Mouse (Mus musculus) mouse embryonic stem cell (cell line): ENCODE data around the gene Tjp1.

Source experiments
- in situ Hi-C, 2 experiments: fragments of 300-500 bp; cut with MboI; formaldehyde crosslinking; loops; 1 replicate in 1 of 2; 3 replicates in 1 of 2; pipeline ENCODE4 v1.14.3; 2019 to 2020; ENCODE audit warnings: low sequenced_read_pairs in 2 of 2, low pct_unique_long_range_greater_than_20kb in 1 of 2, mixed read lengths in 1 of 2; ENCODE audit not compliant: unreplicated experiment in 1 of 2

The Tjp1 gene

DNA sequence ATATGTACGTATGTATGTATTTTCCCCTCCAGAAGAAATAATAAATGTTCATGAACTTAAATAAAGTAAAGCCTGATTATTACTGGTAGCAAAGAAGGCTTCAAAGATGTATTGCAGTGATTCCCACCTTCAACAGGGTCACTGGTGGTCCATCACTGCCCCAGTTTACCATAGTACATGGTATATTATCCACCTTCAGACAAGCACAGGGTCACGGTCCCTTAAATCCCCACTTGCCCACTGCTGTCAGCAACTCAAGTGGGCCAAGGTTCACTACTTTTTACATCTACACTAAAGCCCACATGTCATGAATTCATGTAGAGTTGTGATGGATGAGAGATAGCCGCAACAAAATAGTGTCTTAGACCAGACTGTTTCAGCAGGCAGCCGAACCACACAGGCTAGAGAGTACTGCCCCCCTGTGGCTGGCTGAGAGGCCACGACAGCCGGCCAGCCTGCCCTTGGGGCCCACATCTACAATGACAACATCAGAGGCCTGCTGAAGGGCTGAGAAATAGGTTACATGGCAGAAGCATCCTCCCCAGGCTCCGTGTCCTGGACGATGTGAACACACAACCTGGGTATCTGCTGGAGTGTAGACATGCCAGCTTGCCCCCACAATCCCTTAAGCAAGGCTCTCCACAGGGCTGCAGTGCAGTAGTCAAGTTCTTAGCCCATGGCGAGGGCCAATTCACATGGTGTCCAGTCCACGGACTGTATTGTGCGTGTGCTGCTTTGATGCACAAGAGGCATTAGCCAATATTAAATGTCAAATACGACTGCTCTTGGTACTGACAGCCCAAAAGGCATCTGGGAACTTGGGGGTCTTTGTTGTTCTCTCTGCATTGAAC is 29.6 kb downstream of the Tjp1 start:
- in situ Hi-C loops = no loop called here

- in situ Hi-C loops = no loop called here
Measured at GRCm38 (mm10) chr7:65490526-65490925, 37.1 kb downstream of the Tjp1 start.

- in situ Hi-C loops = no loop called here
Measured at GRCm38 (mm10) chr7:65489742-65490141, 37.8 kb downstream of the Tjp1 start.

DNA sequence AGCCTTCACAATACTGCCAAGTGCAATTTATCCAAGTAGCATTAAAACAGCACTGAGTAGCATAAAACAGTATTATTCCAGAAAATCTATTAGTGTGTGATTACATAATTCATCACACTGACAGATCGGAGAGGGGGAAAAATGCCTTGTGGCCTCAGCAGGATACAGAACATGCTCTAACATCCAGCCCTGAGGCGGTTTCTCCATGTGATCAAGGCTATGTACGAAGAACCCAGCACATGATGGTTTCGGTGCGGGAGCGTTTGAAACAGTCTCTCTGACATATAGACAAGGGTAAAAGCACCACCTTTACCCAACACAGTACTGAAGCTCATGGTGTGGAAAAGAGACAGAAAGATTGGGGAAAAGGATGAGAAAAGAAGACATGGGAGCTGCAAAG is 38.4 kb downstream of the Tjp1 start:
- in situ Hi-C loops = no loop called here

DNA sequence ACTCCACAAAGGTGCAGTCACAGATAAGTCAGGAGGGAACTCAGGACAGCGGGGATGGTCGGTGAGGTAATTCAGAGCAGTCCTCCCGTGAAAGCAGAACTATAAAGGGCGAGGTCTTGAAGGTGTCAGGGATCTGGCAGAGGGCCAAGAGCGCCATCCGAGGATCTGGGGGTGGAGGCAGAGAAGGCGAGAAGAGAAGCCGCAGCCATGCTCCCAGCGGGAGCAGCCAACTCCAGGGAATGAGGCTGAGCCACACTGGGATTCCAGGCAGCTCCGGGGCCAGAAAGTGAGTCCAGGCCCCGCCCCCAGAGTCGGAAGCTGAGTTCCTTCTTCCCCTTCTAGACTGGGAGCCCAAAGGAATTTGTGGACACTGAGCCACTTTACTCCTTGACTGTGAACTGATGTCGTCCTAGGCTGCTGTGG is 41.3 kb downstream of the Tjp1 start:
- in situ Hi-C loops = no loop called here

DNA sequence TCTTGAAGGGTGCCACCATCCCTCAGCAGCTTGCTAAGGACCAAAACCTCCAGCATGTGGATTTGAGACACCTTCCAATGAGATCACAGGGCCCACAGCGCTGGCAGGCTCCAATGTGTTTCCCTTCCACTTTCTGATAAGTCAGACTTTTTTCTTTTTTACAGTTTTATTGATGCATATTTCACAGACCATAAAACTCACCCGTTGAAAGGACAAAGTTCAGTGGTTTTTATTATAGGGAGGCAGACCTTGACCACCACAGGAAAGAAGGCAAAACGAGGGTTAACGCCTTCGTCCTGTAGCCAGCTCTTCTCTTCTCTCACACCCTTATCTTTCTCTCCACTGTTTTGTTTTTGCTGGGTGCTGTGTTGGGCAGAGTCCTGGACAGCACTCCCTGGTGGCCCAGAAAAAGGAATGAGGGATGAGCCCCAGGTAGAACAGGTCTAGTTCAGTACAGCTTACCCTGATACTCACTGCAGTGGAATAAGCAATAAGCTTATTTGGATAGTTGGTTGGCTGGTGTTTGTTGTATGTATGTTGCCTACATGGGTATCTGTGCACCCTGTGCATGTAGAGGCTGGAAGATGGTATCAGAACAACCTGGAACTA is 43.3 kb downstream of the Tjp1 start:
- in situ Hi-C loops = no loop called here

GRCm38 (mm10) chr7:65482216-65482615 is 45.4 kb downstream of the Tjp1 start:
- in situ Hi-C loops = no loop called here

DNA sequence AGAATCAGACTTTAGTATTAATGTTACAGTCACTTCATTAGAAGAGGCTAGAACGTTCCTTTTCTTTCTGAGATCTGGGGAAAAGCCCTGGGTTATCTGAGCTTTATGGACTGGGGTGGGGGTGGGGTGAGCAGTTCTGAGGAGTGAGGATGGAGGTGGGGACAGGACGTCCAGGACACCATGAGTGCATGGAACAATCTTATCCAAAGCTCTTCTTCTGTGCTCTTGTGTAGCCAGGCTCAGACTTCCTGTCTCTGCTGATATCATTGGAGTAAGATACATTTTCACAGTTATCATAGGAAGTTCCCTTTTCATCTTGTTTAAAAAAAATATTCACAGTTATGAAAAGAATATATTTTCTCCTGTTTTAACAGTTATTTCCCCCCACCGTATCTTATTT is 55.5 kb downstream of the Tjp1 start:
- in situ Hi-C loops = no loop called here

DNA sequence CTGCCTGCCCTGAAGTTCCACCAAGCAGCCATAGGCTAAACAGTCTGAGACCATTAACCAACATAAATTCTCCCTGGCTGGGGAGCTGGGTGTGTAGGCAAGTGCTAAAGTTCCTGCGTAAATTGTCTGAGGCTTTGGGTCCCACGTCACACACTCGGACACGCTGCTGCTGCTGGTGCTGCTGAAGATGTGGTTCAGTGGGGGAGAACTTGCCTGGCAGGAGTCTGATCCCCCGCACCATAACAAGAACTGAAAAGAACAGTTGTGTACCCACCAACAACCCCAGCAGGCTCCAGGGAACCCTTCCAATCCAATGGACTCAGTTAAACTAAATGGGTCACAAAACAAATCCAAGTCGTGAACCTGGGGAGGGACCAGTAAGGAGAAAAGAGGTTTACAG is 56.2 kb downstream of the Tjp1 start:
- in situ Hi-C loops = no loop called here

- in situ Hi-C loops = no loop called here
Measured at GRCm38 (mm10) chr7:65470214-65470613, 57.4 kb downstream of the Tjp1 start.

- in situ Hi-C loops = no loop called here
Measured at GRCm38 (mm10) chr7:65469666-65470065, 57.9 kb downstream of the Tjp1 start.

DNA sequence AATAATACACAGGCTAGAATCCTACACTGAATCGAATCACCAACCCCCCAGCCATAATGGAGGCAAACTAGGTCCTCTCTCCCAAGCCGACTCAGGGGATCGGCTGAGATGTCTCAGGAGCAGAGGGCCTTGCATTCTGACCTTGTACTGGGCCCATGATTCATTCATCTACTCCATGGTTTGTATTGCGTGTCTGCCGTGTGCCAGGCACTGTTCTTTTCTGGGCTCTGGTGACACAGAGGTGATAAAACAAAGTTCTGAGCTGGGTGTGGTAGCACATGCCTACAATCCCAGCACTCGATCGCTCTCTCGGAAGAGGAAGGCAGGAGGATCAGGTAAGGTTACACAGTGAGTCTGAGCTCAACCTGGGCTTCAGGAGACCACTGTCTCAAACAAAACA is 59.4 kb downstream of the Tjp1 start:
- in situ Hi-C loops = no loop called here

- in situ Hi-C loops = no loop called here
Measured at GRCm38 (mm10) chr7:65467306-65468021, 60.1 kb downstream of the Tjp1 start.

DNA sequence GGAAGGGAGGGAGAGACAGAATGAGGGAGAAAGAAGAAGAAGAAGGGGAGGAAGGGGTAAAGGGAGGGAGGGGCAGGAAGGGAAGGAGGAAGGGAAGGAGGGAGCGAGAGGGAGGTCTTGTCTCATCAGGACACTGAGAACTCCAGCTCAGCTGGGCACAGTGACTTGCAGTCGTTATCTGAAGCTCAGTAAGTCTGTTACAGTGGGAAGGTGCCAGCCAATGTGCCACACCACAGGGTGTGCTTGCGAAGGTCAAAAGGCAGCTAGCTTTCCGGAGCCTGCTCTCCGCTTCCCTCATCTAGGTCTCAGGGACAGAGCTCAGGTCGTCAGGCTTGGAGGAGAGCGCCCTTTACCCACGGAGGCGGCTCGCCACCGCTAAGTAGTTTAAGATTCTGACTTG is 61.4 kb downstream of the Tjp1 start:
- in situ Hi-C loops = no loop called here

DNA sequence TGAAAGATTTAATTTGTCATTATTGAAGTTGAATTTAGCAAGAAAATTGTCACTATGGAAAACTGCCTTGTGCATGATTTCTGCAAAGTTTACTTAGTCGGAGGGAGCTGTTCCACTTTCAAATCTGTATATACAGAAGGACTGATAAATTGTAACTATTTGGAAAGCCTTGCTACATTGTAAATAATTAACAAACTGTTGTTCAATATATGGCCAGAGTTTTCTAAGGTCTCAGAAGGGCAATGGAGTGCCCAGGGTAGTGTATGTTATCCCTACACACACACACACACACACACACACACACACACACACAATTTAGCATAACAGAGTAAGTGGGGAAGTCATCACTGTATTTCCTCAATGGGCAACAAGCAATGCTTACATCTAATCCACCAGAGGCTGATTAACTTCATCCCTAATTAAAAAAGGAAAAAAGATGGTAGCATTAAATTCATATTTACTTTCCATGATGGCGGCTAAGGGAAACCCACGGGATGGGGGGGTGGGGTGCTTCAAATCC is 63.0 kb downstream of the Tjp1 start:
- in situ Hi-C loops = no loop called here

DNA sequence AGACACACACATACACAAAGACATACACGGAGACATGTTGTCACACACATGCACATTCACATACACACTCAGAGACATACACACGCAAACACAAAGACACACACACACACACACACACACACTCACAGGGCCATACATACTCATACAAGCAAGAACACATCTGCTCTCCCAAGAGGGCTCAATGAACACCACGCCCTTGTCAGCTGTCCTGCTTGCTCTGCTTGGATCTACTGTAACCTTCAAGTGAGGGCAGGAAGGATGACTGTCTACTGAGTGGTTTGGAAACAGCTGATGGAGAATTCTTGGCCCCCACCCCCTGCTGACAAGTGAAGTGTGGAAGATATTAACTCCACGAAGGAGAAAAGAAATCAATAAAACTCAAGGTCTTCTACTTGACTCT is 64.1 kb downstream of the Tjp1 start:
- in situ Hi-C loops = no loop called here

- in situ Hi-C loops = no loop called here
Measured at GRCm38 (mm10) chr7:65461412-65461811, 66.2 kb downstream of the Tjp1 start.

GRCm38 (mm10) chr7:65460196-65460595 is 67.4 kb downstream of the Tjp1 start:
- in situ Hi-C loops = no loop called here

DNA sequence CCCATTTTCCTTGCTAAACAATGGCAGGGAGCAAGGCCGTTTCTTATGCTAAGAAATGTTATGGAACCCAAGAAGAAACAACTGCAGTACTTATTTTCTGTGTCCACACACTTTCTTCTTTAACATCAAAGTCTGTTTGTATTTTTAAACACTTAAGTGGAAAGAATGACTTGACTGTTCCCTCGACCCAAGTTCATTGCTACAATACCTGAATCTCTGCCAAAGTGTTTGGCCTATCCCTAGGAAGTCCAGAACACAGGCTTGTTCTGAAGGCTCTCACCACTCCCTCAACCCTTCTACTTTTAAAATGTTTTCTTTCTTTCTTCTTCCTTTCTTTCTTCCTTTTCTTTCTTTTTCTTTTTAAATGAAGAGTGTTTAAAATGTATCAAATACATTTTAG is 71.5 kb downstream of the Tjp1 start:
- in situ Hi-C loops = no loop called here
